9 mouse cellular contexts compared by ENCODE assay signal in genomic region chr4:148384251-148385230, GRCm38 (mm10).
DNase-seq lines count a peak whose midpoint lies in the region; ATAC-seq and TF ChIP-seq lines count a peak whose summit lies in the region.
"Had no signal": no experiment of that assay in that cellular context is flagged by ENCODE, and none has a peak within 500 bp of the region (broad histone marks: within the 10 kb centered on the region; RNA-seq: fewer than 3 reads in every experiment).

No protein-coding gene starts in this region.

- H3K36me3 ChIP-seq in forebrain, embryonic 11.5 days (ENCODE audit: control insufficient read depth, insufficient read depth, low read length) = no peaks in the 10 kb centered on the region
- H3K36me3 ChIP-seq in hindbrain, embryonic 15.5 days = no peaks in the 10 kb centered on the region
- no peaks in the 10 kb centered on the region for H3K36me3 ChIP-seq in kidney, embryonic 16.5 days (ENCODE audit: insufficient read depth, low read length)
- no peaks in the 10 kb centered on the region for H3K36me3 ChIP-seq in liver, postnatal 0 days (replicated peaks; ENCODE audit: insufficient read depth, low read length)

- no peak overlapping the region for H3K9ac ChIP-seq in forebrain, embryonic 11.5 days (ENCODE audit: low read length)
- H3K9ac ChIP-seq in hindbrain, embryonic 15.5 days = no peak overlapping the region
- H3K9ac ChIP-seq in kidney, embryonic 16.5 days (replicated peaks; ENCODE audit: low read length) = no peak overlapping the region
- H3K9ac ChIP-seq in liver, postnatal 0 days (replicated peaks) = no peak overlapping the region

- no peak overlapping the region for H3K4me3 ChIP-seq in forebrain, embryonic 11.5 days (ENCODE audit: low read depth, low read length)
- no peak overlapping the region for H3K4me3 ChIP-seq in hindbrain, embryonic 15.5 days
- no peak overlapping the region for H3K4me3 ChIP-seq in kidney, embryonic 16.5 days (ENCODE audit: low read length)
- H3K4me3 ChIP-seq in liver, postnatal 0 days (ENCODE audit: low read depth, low read length) = no peak overlapping the region

- intact Hi-C loops in left cerebral cortex, postnatal 4 days (cut with DNase I) = no loop called here

- peak overlapping the region; percentile 33 for H3K4me2 ChIP-seq in forebrain, embryonic 11.5 days (ENCODE audit: low read depth, low read length, severe bottlenecking)
- H3K4me2 ChIP-seq in hindbrain, embryonic 15.5 days = peak overlapping the region; percentile 9; the same call in 1 of the 2 replicates
- H3K4me2 ChIP-seq in kidney, embryonic 16.5 days (replicated peaks; ENCODE audit: low read depth, low read length) = no peak overlapping the region
- no peak overlapping the region for H3K4me2 ChIP-seq in liver, postnatal 0 days (ENCODE audit: low read depth, low read length)

- peak overlapping the region; percentile 68 for H3K27ac ChIP-seq in forebrain, embryonic 11.5 days (ENCODE audit: low read depth, low read length)
- H3K27ac ChIP-seq in hindbrain, embryonic 15.5 days (replicated peaks) = peak overlapping the region; percentile 73
- H3K27ac ChIP-seq in kidney, embryonic 16.5 days (ENCODE audit: low read length) = no peak overlapping the region
- no peak overlapping the region for H3K27ac ChIP-seq in liver, postnatal 0 days (ENCODE audit: low read depth)

- H3K9me3 ChIP-seq in forebrain, embryonic 11.5 days (ENCODE audit: control insufficient read depth, low read length) = no peaks in the 10 kb centered on the region
- H3K9me3 ChIP-seq in hindbrain, embryonic 15.5 days = no peaks in the 10 kb centered on the region
- no peaks in the 10 kb centered on the region for H3K9me3 ChIP-seq in kidney, embryonic 16.5 days (ENCODE audit: low read length)
- H3K9me3 ChIP-seq in liver, postnatal 0 days (ENCODE audit: low read length) = no peaks in the 10 kb centered on the region

- peak; percentile 86 for DNase-seq in forebrain, embryonic 11.5 days (ENCODE audit: low spot score)
- peak; percentile 77 for DNase-seq in left cerebral cortex, postnatal 4 days
- DNase-seq in right cerebral cortex, postnatal 14 days = peak; percentile 76
- DNase-seq in yolk sac, embryonic 10.5 days (ENCODE audit: low spot score) = no peak
- DNase-seq in liver, postnatal 0 days = no peak
- DNase-seq: lung, postnatal 36 days had no signal

- no peak for TF ChIP-seq CTCF in liver, postnatal 0 days (IDR thresholded peaks at IDR 0.05; ENCODE audit: low read depth)

- TF ChIP-seq EP300 in liver, postnatal 0 days (IDR thresholded peaks at IDR 0.05; ENCODE audit: low read depth) = no peak

- 14% methylated on average over 20 of the region's 20 CpGs for WGBS in forebrain, embryonic 11.5 days
- 15% methylated on average over 20 of the region's 20 CpGs for WGBS in hindbrain, embryonic 15.5 days
- WGBS in kidney, embryonic 16.5 days = 44% methylated on average over 20 of the region's 20 CpGs
- WGBS in liver, postnatal 0 days (ENCODE audit: insufficient replicate concordance) = 55% methylated on average over 20 of the region's 20 CpGs

- peaks cover 12% of the 10 kb centered on the region for H3K4me1 ChIP-seq in forebrain, embryonic 11.5 days (replicated peaks; ENCODE audit: control insufficient read depth, insufficient read depth, low read length)
- H3K4me1 ChIP-seq in hindbrain, embryonic 15.5 days (replicated peaks) = peaks cover 22% of the 10 kb centered on the region
- H3K4me1 ChIP-seq in kidney, embryonic 16.5 days (ENCODE audit: insufficient read depth, low read length) = no peaks in the 10 kb centered on the region
- H3K4me1 ChIP-seq in liver, postnatal 0 days (ENCODE audit: insufficient read depth) = no peaks in the 10 kb centered on the region

- no peaks in the 10 kb centered on the region for H3K27me3 ChIP-seq in forebrain, embryonic 11.5 days (ENCODE audit: control insufficient read depth, insufficient read depth, low read length)
- H3K27me3 ChIP-seq in hindbrain, embryonic 15.5 days = no peaks in the 10 kb centered on the region
- H3K27me3 ChIP-seq in kidney, embryonic 16.5 days (ENCODE audit: insufficient read depth, low read length) = no peaks in the 10 kb centered on the region
- H3K27me3 ChIP-seq in liver, postnatal 0 days (ENCODE audit: insufficient read depth, low read length) = no peaks in the 10 kb centered on the region

- ATAC-seq in forebrain, embryonic 11.5 days (replicated peaks; ENCODE audit: low FRiP score) = peak; percentile 93
- peak; percentile 86 for ATAC-seq in hindbrain, embryonic 15.5 days (ENCODE audit: low FRiP score, low read depth)
- no peak for ATAC-seq in kidney, embryonic 16.5 days (ENCODE audit: low FRiP score, low TSS enrichment)
- ATAC-seq in liver, postnatal 0 days = no peak
- ATAC-seq: Patski had no signal

Comparison
In these comparisons a context has a peak if more than half of its experiments do, and no peak if none do; other contexts are left out.
1. ATAC-seq: peak in forebrain, embryonic 11.5 days (single experiment) and hindbrain, embryonic 15.5 days (single experiment); none in kidney, embryonic 16.5 days (single experiment) and liver, postnatal 0 days (single experiment).
2. DNase-seq: peak in forebrain, embryonic 11.5 days (single experiment), left cerebral cortex, postnatal 4 days (single experiment) and right cerebral cortex, postnatal 14 days (single experiment); none in yolk sac, embryonic 10.5 days (single experiment) and liver, postnatal 0 days (single experiment).
3. H3K27ac ChIP-seq: peak in forebrain, embryonic 11.5 days (single experiment) and hindbrain, embryonic 15.5 days (single experiment); none in kidney, embryonic 16.5 days (single experiment) and liver, postnatal 0 days (single experiment).
4. H3K4me2 ChIP-seq: peak in forebrain, embryonic 11.5 days (single experiment) and hindbrain, embryonic 15.5 days (single experiment); none in kidney, embryonic 16.5 days (single experiment) and liver, postnatal 0 days (single experiment).